In the genomic region with DNA sequence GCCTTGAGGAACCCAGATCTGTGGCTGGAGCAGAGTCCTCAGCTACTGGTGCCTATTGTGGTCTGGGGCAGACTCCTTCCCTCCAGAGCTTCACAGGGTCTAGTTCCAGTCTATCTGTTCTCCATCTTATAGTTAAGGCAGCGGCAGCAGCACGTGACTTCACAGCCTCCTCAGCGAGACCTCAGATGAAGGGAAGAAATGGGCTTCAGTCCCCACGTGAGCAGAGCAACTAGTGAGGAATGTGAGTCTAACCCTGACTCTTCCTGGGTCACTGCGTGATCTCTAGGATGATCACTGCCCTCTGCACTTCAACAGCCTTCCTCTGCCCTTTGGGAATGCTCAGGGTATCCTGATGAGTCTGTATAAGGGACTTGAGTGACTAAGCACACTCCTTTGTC, we compare ENCODE assay signal across 17 mouse cellular contexts. TPM values are rescaled to one million over a fixed set of nuclear protein-coding genes. Genes with fewer than 3 reads are reported as not detected.
"Had no signal": no experiment of that assay in that cellular context is flagged by ENCODE, and none has a peak within 500 bp of the region (broad histone marks: within the 10 kb centered on the region; RNA-seq: fewer than 3 reads in every experiment).

No protein-coding gene starts in this region.

- H3K4me3 ChIP-seq: limb, embryonic 10.5 days; liver, embryonic 15.5 days; megakaryocyte, embryonic 14.5 days; midbrain, embryonic 13.5 days; myocyte; neural tube, embryonic 15.5 days had no signal

- H3K9me3 ChIP-seq: limb, embryonic 10.5 days; liver, embryonic 15.5 days; megakaryocyte, embryonic 14.5 days; midbrain, embryonic 13.5 days; neural tube, embryonic 15.5 days had no signal

- H3K9ac ChIP-seq: liver, embryonic 15.5 days; midbrain, embryonic 13.5 days; neural tube, embryonic 15.5 days had no signal

- ATAC-seq: midbrain, embryonic 13.5 days had no signal

- H3K27me3 ChIP-seq: liver, embryonic 15.5 days; midbrain, embryonic 13.5 days; neural tube, embryonic 15.5 days had no signal

- H3K36me3 ChIP-seq: limb, embryonic 10.5 days; liver, embryonic 15.5 days had no signal

- H3K27ac ChIP-seq: limb, embryonic 10.5 days; liver, embryonic 15.5 days; macrophage; midbrain, embryonic 13.5 days; neural tube, embryonic 15.5 days had no signal

- DNase-seq: kidney, adult 8-10 months; kidney, postnatal 25 days; layer of hippocampus, adult 9-11 months; lung, adult 2 months; lung, postnatal 10 days; right cerebral cortex, adult 18-20 months; right cerebral cortex, postnatal 25 days; thymus, adult 18-20 months; thymus, postnatal 14 days had no signal

- H3K4me1 ChIP-seq: midbrain, embryonic 13.5 days; neural tube, embryonic 15.5 days had no signal

- H3K4me2 ChIP-seq: liver, embryonic 11.5 days; liver, embryonic 15.5 days; midbrain, embryonic 13.5 days; neural tube, embryonic 15.5 days had no signal

RNA-seq across cellular contexts. Expression of gene Sema7a, which starts 24.1 kb away (rescaled TPM):
- polyA plus RNA-seq: liver, embryonic 15.5 days had no signal

RNA-seq across cellular contexts. Expression of gene Cyp11a1, which starts 42.2 kb away (rescaled TPM):
- polyA plus RNA-seq: liver, embryonic 11.5 days; macrophage had no signal
